Mouse (Mus musculus): ENCODE measurements around the gene Igf2bp2.
A peak's percentile ranks its signal among the peaks of the same experiment; 100 is the strongest.

The Igf2bp2 gene

GRCm38 (mm10) chr16:22149076-22149475, 14.0 kb downstream of the Igf2bp2 start:
- no peak for DNase-seq (ENCODE audit: low spot score)

- DNase-seq (ENCODE audit: low spot score): no peak
These were observed 16.0 kb downstream of the Igf2bp2 start for GRCm38 (mm10) chr16:22147131-22147530.

GRCm38 (mm10) chr16:22146071-22146470, 17.0 kb downstream of the Igf2bp2 start:
- no peak for DNase-seq (ENCODE audit: low spot score)

- no peak for DNase-seq (ENCODE audit: low spot score)
These were observed 18.6 kb downstream of the Igf2bp2 start for GRCm38 (mm10) chr16:22144490-22144889.

GRCm38 (mm10) chr16:22140861-22141260, 22.2 kb downstream of the Igf2bp2 start:
- DNase-seq (ENCODE audit: low spot score): no peak

- DNase-seq (ENCODE audit: low spot score): no peak
These were observed 23.3 kb downstream of the Igf2bp2 start for GRCm38 (mm10) chr16:22139821-22140220.

- no peak for DNase-seq (ENCODE audit: low spot score)
These were observed 26.9 kb downstream of the Igf2bp2 start for GRCm38 (mm10) chr16:22136198-22136597.

GRCm38 (mm10) chr16:22131321-22131720, 31.8 kb downstream of the Igf2bp2 start:
- DNase-seq (ENCODE audit: low spot score): no peak

GRCm38 (mm10) chr16:22129511-22129910, 33.6 kb downstream of the Igf2bp2 start:
- DNase-seq (ENCODE audit: low spot score): no peak

GRCm38 (mm10) chr16:22128595-22128994, 34.5 kb downstream of the Igf2bp2 start:
- no peak for DNase-seq (ENCODE audit: low spot score)

- no peak for DNase-seq (ENCODE audit: low spot score)
These were observed 35.3 kb downstream of the Igf2bp2 start for GRCm38 (mm10) chr16:22127806-22128205.

- DNase-seq (ENCODE audit: low spot score): no peak
These were observed 36.2 kb downstream of the Igf2bp2 start for GRCm38 (mm10) chr16:22126936-22127335.

- DNase-seq (ENCODE audit: low spot score): no peak
These were observed 38.7 kb downstream of the Igf2bp2 start for GRCm38 (mm10) chr16:22124325-22124918.

- DNase-seq (ENCODE audit: low spot score): peak; percentile 51
These were observed 39.4 kb downstream of the Igf2bp2 start for GRCm38 (mm10) chr16:22123658-22124057.

GRCm38 (mm10) chr16:22121109-22121508, 42.0 kb downstream of the Igf2bp2 start:
- DNase-seq (ENCODE audit: low spot score): no peak

- DNase-seq (ENCODE audit: low spot score): no peak
These were observed 43.6 kb downstream of the Igf2bp2 start for GRCm38 (mm10) chr16:22119524-22119923.

- DNase-seq (ENCODE audit: low spot score): no peak
These were observed 44.2 kb downstream of the Igf2bp2 start for GRCm38 (mm10) chr16:22118716-22119501.

GRCm38 (mm10) chr16:22118151-22118550, 44.9 kb downstream of the Igf2bp2 start:
- no peak for DNase-seq (ENCODE audit: low spot score)

GRCm38 (mm10) chr16:22116748-22117147, 46.4 kb downstream of the Igf2bp2 start:
- no peak for DNase-seq (ENCODE audit: low spot score)

GRCm38 (mm10) chr16:22116058-22116457, 47.0 kb downstream of the Igf2bp2 start:
- DNase-seq (ENCODE audit: low spot score): no peak

- DNase-seq (ENCODE audit: low spot score): no peak
These were observed 53.1 kb downstream of the Igf2bp2 start for GRCm38 (mm10) chr16:22110036-22110435.

- DNase-seq (ENCODE audit: low spot score): peak; percentile 51
These were observed 53.9 kb downstream of the Igf2bp2 start for GRCm38 (mm10) chr16:22109159-22109558.

- DNase-seq (ENCODE audit: low spot score): peak; percentile 59
These were observed 55.1 kb downstream of the Igf2bp2 start for GRCm38 (mm10) chr16:22107897-22108516.

Measured in lung, postnatal 25 days (tissue).